Mouse (Mus musculus): ENCODE measurements at regions not wholly inside any gene's neighbourhood (a gene's known extent, or its start where the extent isn't known, plus 50 kb on each side); places are given as distances from the start of the nearest gene placed in this dataset.

DNA sequence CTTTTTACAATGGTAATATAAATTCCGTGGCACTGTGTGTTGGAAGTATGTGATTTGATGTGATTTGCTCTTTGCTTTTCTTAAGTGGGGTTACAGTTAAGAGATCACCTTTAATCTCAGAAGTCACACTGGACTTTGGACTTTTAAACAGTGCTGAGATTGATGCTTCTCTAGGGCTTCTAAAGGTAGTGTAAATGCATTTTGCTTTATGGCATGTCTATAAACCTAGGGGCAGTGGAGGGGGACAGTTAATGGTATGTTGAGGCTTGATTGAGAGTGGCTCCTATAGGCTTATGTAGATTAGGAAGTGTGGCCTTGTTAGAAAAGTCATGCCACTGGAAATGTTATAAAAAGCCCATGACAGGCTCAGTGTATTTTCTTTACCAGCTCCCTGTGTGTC, 735.3 kb downstream of the Nap1l3 start:
- H3K4me1 ChIP-seq (replicated peaks; ENCODE audit: control insufficient read depth, insufficient read depth, low read length), result no peaks in the 10 kb centered on the region
- DNase-seq (ENCODE audit: low spot score), result no peak
- H3K27ac ChIP-seq (ENCODE audit: low read depth, low read length), result no peak overlapping the region
- no peak overlapping the region for H3K4me3 ChIP-seq (ENCODE audit: low read depth, low read length)
- no peaks in the 10 kb centered on the region for H3K9me3 ChIP-seq (ENCODE audit: control insufficient read depth, low read length)
- WGBS, result 67% methylated on average over 1 of the region's 1 CpGs
- H3K9ac ChIP-seq (ENCODE audit: low read depth, low read length), result no peak overlapping the region
- no peaks in the 10 kb centered on the region for H3K27me3 ChIP-seq (replicated peaks; ENCODE audit: control insufficient read depth, insufficient read depth, low read length)
- H3K4me2 ChIP-seq, result no peak overlapping the region
- ATAC-seq (replicated peaks; ENCODE audit: low FRiP score), result no peak
- no peaks in the 10 kb centered on the region for H3K36me3 ChIP-seq (ENCODE audit: control insufficient read depth, insufficient read depth, low read length)

DNA sequence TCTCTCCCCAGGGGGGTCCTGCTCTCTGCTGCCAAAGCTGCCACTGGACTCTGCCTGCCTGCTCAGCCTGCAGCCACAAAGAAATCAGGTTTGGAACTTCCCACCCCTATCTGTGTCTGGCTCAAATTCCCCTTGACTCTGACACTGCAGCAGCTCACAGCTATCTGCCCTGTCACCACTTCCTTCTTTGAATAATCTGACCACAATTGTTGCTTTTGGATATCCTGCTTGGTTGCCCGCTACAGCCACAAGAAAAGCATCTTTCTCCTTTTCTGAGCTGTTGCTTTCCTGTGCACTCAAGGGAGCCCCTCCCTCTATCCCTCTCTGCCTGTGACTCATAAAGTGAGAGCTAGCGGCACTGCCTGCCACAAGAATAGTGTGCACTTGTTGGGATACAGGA, 742.6 kb downstream of the Nap1l3 start:
- Histone ChIP-seq H3K9ac (ENCODE audit: low read depth, low read length) (no peak overlapping the region), H3K9me3 (ENCODE audit: control insufficient read depth, low read length) (no peaks in the 10 kb centered on the region), H3K4me3 (ENCODE audit: low read depth, low read length) (no peak overlapping the region), H3K36me3 (ENCODE audit: control insufficient read depth, insufficient read depth, low read length) (no peaks in the 10 kb centered on the region), H3K27me3 (replicated peaks; ENCODE audit: control insufficient read depth, insufficient read depth, low read length) (no peaks in the 10 kb centered on the region), H3K4me1 (replicated peaks; ENCODE audit: control insufficient read depth, insufficient read depth, low read length) (no peaks in the 10 kb centered on the region), H3K27ac (ENCODE audit: low read depth, low read length) (no peak overlapping the region), H3K4me2 (no peak overlapping the region)
- DNase-seq (ENCODE audit: low spot score) (no peak), ATAC-seq (replicated peaks; ENCODE audit: low FRiP score) (peak; percentile 39; the same call in 1 of the 2 replicates)
- 39% methylated on average over 2 of the region's 2 CpGs for WGBS

- Histone ChIP-seq H3K4me2 (no peak overlapping the region), H3K4me1 (replicated peaks; ENCODE audit: control insufficient read depth, insufficient read depth, low read length) (no peaks in the 10 kb centered on the region), H3K36me3 (ENCODE audit: control insufficient read depth, insufficient read depth, low read length) (no peaks in the 10 kb centered on the region), H3K9me3 (ENCODE audit: control insufficient read depth, low read length) (no peaks in the 10 kb centered on the region), H3K4me3 (ENCODE audit: low read depth, low read length) (no peak overlapping the region), H3K27ac (ENCODE audit: low read depth, low read length) (no peak overlapping the region), H3K9ac (ENCODE audit: low read depth, low read length) (no peak overlapping the region), H3K27me3 (replicated peaks; ENCODE audit: control insufficient read depth, insufficient read depth, low read length) (no peaks in the 10 kb centered on the region)
- ATAC-seq (replicated peaks; ENCODE audit: low FRiP score), result no peak
- 82% methylated on average over 5 of the region's 5 CpGs for WGBS
- DNase-seq (ENCODE audit: low spot score), result no peak
Observed at GRCm38 (mm10) chrX:121645548-121645947, 751.7 kb downstream of the Nap1l3 start.

- Histone ChIP-seq H3K4me1 (replicated peaks; ENCODE audit: control insufficient read depth, insufficient read depth, low read length) (no peaks in the 10 kb centered on the region), H3K4me3 (ENCODE audit: low read depth, low read length) (no peak overlapping the region), H3K9me3 (ENCODE audit: control insufficient read depth, low read length) (no peaks in the 10 kb centered on the region), H3K27ac (ENCODE audit: low read depth, low read length) (no peak overlapping the region), H3K36me3 (ENCODE audit: control insufficient read depth, insufficient read depth, low read length) (no peaks in the 10 kb centered on the region), H3K27me3 (replicated peaks; ENCODE audit: control insufficient read depth, insufficient read depth, low read length) (no peaks in the 10 kb centered on the region), H3K4me2 (no peak overlapping the region), H3K9ac (ENCODE audit: low read depth, low read length) (no peak overlapping the region)
- DNase-seq (ENCODE audit: low spot score) (no peak), ATAC-seq (replicated peaks; ENCODE audit: low FRiP score) (no peak)
- 83% methylated on average over 2 of the region's 2 CpGs for WGBS
Observed at GRCm38 (mm10) chrX:121637180-121637579, 760.0 kb downstream of the Nap1l3 start.

GRCm38 (mm10) chrX:121612061-121612460, 785.1 kb downstream of the Nap1l3 start:
- 62% methylated on average over 2 of the region's 2 CpGs for whole genome bisulfite sequencing
- no peaks in the 10 kb centered on the region for H3K27me3 ChIP-seq (replicated peaks; ENCODE audit: control insufficient read depth, insufficient read depth, low read length)
- DNase-seq (ENCODE audit: low spot score), result no peak

GRCm38 (mm10) chrX:121592864-121593263, 804.3 kb downstream of the Nap1l3 start:
- no peak for ATAC-seq (replicated peaks; ENCODE audit: low FRiP score)
- H3K4me2 ChIP-seq, result no peak overlapping the region
- no peak overlapping the region for H3K27ac ChIP-seq (ENCODE audit: low read depth, low read length)

More at GRCm38 (mm10) chrX:121612061-121612460, 785.1 kb downstream of the Nap1l3 start:
- H3K36me3 ChIP-seq (ENCODE audit: control insufficient read depth, insufficient read depth, low read length), result no peaks in the 10 kb centered on the region
- no peaks in the 10 kb centered on the region for H3K4me1 ChIP-seq (replicated peaks; ENCODE audit: control insufficient read depth, insufficient read depth, low read length)
- no peak for ATAC-seq (replicated peaks; ENCODE audit: low FRiP score)
- no peak overlapping the region for H3K4me3 ChIP-seq (ENCODE audit: low read depth, low read length)
- no peak overlapping the region for H3K4me2 ChIP-seq
- H3K27ac ChIP-seq (ENCODE audit: low read depth, low read length), result no peak overlapping the region
- no peaks in the 10 kb centered on the region for H3K9me3 ChIP-seq (ENCODE audit: control insufficient read depth, low read length)
- no peak overlapping the region for H3K9ac ChIP-seq (ENCODE audit: low read depth, low read length)

More at GRCm38 (mm10) chrX:121592864-121593263, 804.3 kb downstream of the Nap1l3 start:
- DNase-seq (ENCODE audit: low spot score), result no peak
- H3K36me3 ChIP-seq (ENCODE audit: control insufficient read depth, insufficient read depth, low read length), result no peaks in the 10 kb centered on the region
- no peak overlapping the region for H3K4me3 ChIP-seq (ENCODE audit: low read depth, low read length)
- no peaks in the 10 kb centered on the region for H3K9me3 ChIP-seq (ENCODE audit: control insufficient read depth, low read length)
- no peak overlapping the region for H3K9ac ChIP-seq (ENCODE audit: low read depth, low read length)
- no peaks in the 10 kb centered on the region for H3K4me1 ChIP-seq (replicated peaks; ENCODE audit: control insufficient read depth, insufficient read depth, low read length)
- no peaks in the 10 kb centered on the region for H3K27me3 ChIP-seq (replicated peaks; ENCODE audit: control insufficient read depth, insufficient read depth, low read length)
